ENCODE assay signal across 18 mouse cellular contexts in the genomic region with DNA sequence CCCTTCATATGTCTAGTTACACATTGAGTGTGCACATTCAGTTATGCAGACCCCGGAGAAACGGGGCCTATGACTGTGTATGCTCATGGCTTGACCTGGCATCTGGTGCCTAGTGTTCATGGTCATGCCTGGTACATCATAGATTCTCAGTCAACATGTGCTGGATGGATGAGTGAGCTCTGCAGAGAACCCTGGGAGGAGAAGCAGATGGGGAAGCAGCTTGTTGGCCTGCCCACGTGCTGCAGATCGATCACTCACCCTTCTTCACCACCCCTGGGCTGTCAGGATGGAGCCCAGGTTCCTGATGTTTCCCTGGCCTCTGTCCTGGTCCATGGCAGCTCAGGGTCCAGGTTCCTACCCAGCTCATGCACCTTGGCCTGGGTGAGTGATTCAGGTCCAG. TPM values are rescaled to one million over a fixed set of nuclear protein-coding genes. Genes with fewer than 3 reads are reported as not detected.
DNase-seq lines count a peak whose midpoint lies in the region; TF ChIP-seq lines count a peak whose summit lies in the region.
"Had no signal": no experiment of that assay in that cellular context is flagged by ENCODE, and none has a peak within 500 bp of the region (broad histone marks: within the 10 kb centered on the region; RNA-seq: fewer than 3 reads in every experiment).

No protein-coding gene starts in this region.

- no peak for TF ChIP-seq CTCF in layer of hippocampus, adult 2 months (conservative IDR thresholded peaks at IDR 0.05)

- no peak overlapping the region for H3K4me3 ChIP-seq in layer of hippocampus, adult 2 months
- H3K4me3 ChIP-seq: embryonic facial prominence, embryonic 13.5 days; forebrain, embryonic 12.5 days; heart, embryonic 13.5 days; hindbrain, embryonic 15.5 days had no signal

- DNase-seq in frontal cortex, postnatal 36 days (ENCODE audit: low spot score in 2 of 2), result peak; percentile 48 to 56
- DNase-seq in frontal cortex, postnatal 25 days (ENCODE audit: low spot score in 2 of 2), result no peak
- DNase-seq in layer of hippocampus, adult 2 months (ENCODE audit: low spot score in 2 of 2), result peak; percentile 67 to 69
- DNase-seq in layer of hippocampus, postnatal 25 days (ENCODE audit: extremely low spot score in 1 of 2, low spot score in 1 of 2), result no peak
- peak; percentile 73 for DNase-seq in right cerebral cortex, adult 18-20 months
- DNase-seq in right cerebral cortex, postnatal 14 days, result no peak
- peak; percentile 83 for DNase-seq in layer of hippocampus, adult 9-11 months
- no peak for DNase-seq in cerebellum, postnatal 4 days (ENCODE audit: low spot score in 2 of 2)
- DNase-seq: adrenal gland, postnatal 10 days; cerebellum, adult 11-12 months; cerebellum, adult 9-10 months; cerebellum, postnatal 25 days; gastrocnemius, postnatal 14 days; heart, postnatal 36 days had no signal

- H3K27ac ChIP-seq in layer of hippocampus, adult 2 months, result peak overlapping the region; percentile 90
- H3K27ac ChIP-seq: embryonic facial prominence, embryonic 13.5 days; forebrain, embryonic 12.5 days; heart, embryonic 13.5 days; hindbrain, embryonic 15.5 days had no signal

RNA-seq across cellular contexts. Expression of a gene that starts 13.4 kb away (rescaled TPM):
- under 1 TPM in 1 of 2 experiments, not detected in 1; 0.54 TPM for total RNA-seq in layer of hippocampus, adult 2 months (2021)
- under 1 TPM; 0.22 to 0.42 TPM for total RNA-seq in layer of hippocampus, postnatal 25 days (2021)

RNA-seq across cellular contexts. Expression of a gene that starts 22.4 kb away (rescaled TPM):
- total RNA-seq in layer of hippocampus, adult 2 months (2021), result 10 to 100 TPM; 50.6 to 53.3 TPM
- total RNA-seq in layer of hippocampus, postnatal 25 days (2021), result 10 to 100 TPM; 45.2 to 53.9 TPM

RNA-seq across cellular contexts. Expression of a gene that starts 52.4 kb away (rescaled TPM):
- 10 to 100 TPM; 39.8 to 54.8 TPM for total RNA-seq in layer of hippocampus, adult 2 months (2021)
- total RNA-seq in layer of hippocampus, postnatal 25 days (2021), result 10 to 100 TPM; 50.5 to 62.3 TPM

Comparison
In these comparisons a context has a peak if more than half of its experiments do, and no peak if none do; other contexts are left out.
1. DNase-seq: peak in frontal cortex, postnatal 36 days (2 of 2), layer of hippocampus, adult 2 months (2 of 2), right cerebral cortex, adult 18-20 months (single experiment) and layer of hippocampus, adult 9-11 months (single experiment); none in frontal cortex, postnatal 25 days (0 of 2), layer of hippocampus, postnatal 25 days (0 of 2), right cerebral cortex, postnatal 14 days (single experiment) and cerebellum, postnatal 4 days (0 of 2).